Mouse (Mus musculus) left cerebral cortex, postnatal 36 days (tissue): ENCODE results near the gene Socs5. TPM values are rescaled to one million over a fixed set of nuclear protein-coding genes. Genes with fewer than 3 reads are reported as not detected.
A peak's percentile ranks its signal among the peaks of the same experiment; 100 is the strongest.

ENCODE experiments used
- DNase-seq, 2 experiments: peaks; one replicate each; pipeline ENCODE4 v3.0.0; 2021 to 2022; ENCODE audit warnings: low spot score in 2 of 2, mixed read lengths in 1 of 2
- intact Hi-C: fragments of 180-260 bp; cut with DNase I; formaldehyde crosslinking; loops from one replicate; pipeline ENCODE4 v1.15.1; 2025
- total RNA-seq, 2 experiments: library from RNA; stranded (reverse); gene quantifications; 2 replicates each; pipeline ENCODE4 v1.2.3; 2021

Socs5 gene
- total RNA-seq, 2 experiments from 2014 or later: 112 to 120 TPM

- intact Hi-C loops: no loop called here
Measured at GRCm38 (mm10) chr17:87155664-87156063, 48.2 kb downstream of the Socs5 start.

DNA sequence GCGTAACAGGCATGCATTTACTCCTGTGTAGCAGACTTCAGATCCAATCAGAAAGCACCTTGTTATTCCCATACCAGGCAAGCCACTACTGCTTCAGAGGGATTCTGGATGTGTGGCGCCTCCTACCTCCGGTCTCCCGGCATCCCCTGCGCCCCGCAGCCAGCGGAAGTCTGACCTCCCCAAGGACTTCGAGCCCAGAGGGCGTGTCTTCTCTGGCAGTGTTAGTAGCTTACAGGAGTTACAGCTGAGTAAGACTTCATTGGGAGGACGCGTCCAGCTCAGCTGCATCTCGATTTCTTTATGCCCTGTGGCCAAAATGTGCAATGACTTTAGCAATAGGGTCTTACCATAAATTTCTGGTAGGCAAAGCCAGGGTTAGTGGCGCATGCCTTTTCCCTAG, 50.3 kb downstream of the Socs5 start:
- intact Hi-C loops: no loop called here
- DNase-seq: no peak

More at GRCm38 (mm10) chr17:87155664-87156063, 48.2 kb downstream of the Socs5 start:
- no peak for DNase-seq

GRCm38 (mm10) chr17:87158597-87158996, 51.1 kb downstream of the Socs5 start:
- no peak for DNase-seq
- intact Hi-C loops: no loop called here

DNA sequence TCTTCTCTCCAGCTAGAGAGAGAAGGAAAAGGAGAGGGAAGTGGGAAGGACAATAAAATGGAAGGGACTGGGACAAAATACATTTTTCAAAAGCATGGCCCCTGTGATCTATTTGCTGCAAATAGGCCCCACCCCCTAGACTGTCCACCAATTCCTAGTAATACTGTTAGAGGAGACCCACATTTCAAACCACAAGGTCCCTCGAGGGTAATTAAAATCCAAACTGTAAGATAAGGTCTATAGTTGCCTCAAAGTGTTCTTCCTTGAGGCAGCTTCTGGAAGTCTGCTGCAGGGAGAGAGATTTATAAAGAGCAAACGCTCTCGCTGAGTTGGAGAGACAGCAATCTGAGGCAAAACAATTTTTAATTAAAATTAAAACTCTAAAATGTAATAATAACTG, 52.8 kb downstream of the Socs5 start:
- DNase-seq: no peak
- intact Hi-C loops: no loop called here

- intact Hi-C loops: no loop called here
- DNase-seq: no peak
Measured at GRCm38 (mm10) chr17:87164312-87164922, 56.9 kb downstream of the Socs5 start.

GRCm38 (mm10) chr17:87167407-87167806, 59.9 kb downstream of the Socs5 start:
- DNase-seq: peak in 1 of 2 experiments; percentile 21
- intact Hi-C loops: no loop called here

GRCm38 (mm10) chr17:87169076-87169475, 61.6 kb downstream of the Socs5 start:
- DNase-seq: peak; percentile 13 to 40
- intact Hi-C loops: no loop called here

DNA sequence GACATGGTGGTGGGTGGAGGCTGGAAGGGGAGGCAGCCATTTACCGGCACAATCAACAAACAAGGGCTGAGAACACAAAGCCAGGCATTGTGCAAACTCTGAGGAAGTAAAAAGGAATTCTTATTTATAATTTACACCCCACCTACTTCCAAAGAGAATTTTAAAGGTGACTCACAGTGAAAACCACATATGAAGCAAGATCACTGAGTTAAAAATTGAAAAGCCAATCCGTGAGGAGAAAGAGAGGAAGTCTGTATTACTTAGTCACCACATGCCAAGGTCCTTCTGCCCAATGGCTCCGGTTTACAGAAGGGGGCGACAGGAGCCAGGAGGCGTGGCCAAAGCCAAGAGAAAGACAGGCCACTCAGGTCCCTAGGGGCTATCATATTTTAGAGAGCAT, 62.9 kb downstream of the Socs5 start:
- DNase-seq: no peak
- intact Hi-C loops: loop anchor here (5.0 kb wide), 1 partner anchor 62 kb away; no protein-coding TSS in a partner anchor

DNA sequence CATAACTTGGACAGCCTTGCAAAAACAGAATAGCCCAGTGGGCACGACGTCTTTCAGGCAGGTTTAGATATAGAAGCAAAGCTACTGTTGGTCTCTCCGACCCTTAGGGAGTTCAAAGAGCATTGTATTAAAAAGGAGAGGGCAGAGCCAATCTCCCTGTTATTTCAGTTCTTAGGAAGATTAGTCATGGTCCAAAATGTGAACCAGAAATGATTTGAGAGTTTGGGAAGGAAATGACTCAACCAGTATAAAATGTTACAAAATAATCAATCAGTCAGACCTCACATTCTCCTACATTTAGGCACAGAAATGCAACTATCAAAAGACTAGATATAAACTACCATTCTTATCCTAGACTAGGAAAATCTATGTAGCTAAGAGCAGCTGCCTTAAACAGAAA, 64.6 kb downstream of the Socs5 start:
- DNase-seq: no peak
- intact Hi-C loops: loop anchor here (5.0 kb wide), 1 partner anchor 60 kb away; no protein-coding TSS in a partner anchor

- no peak for DNase-seq
- intact Hi-C loops: loop anchor here (5.0 kb wide), 1 partner anchor 58 kb away; no protein-coding TSS in a partner anchor
Measured at GRCm38 (mm10) chr17:87173966-87174365, 66.5 kb downstream of the Socs5 start.

- DNase-seq: no peak
- intact Hi-C loops: loop anchor here (5.0 kb wide), 1 partner anchor 58 kb away; no protein-coding TSS in a partner anchor
Measured at GRCm38 (mm10) chr17:87174651-87175331, 67.3 kb downstream of the Socs5 start.

- intact Hi-C loops: no loop called here
Measured at GRCm38 (mm10) chr17:87176066-87177012, 68.9 kb downstream of the Socs5 start.

DNA sequence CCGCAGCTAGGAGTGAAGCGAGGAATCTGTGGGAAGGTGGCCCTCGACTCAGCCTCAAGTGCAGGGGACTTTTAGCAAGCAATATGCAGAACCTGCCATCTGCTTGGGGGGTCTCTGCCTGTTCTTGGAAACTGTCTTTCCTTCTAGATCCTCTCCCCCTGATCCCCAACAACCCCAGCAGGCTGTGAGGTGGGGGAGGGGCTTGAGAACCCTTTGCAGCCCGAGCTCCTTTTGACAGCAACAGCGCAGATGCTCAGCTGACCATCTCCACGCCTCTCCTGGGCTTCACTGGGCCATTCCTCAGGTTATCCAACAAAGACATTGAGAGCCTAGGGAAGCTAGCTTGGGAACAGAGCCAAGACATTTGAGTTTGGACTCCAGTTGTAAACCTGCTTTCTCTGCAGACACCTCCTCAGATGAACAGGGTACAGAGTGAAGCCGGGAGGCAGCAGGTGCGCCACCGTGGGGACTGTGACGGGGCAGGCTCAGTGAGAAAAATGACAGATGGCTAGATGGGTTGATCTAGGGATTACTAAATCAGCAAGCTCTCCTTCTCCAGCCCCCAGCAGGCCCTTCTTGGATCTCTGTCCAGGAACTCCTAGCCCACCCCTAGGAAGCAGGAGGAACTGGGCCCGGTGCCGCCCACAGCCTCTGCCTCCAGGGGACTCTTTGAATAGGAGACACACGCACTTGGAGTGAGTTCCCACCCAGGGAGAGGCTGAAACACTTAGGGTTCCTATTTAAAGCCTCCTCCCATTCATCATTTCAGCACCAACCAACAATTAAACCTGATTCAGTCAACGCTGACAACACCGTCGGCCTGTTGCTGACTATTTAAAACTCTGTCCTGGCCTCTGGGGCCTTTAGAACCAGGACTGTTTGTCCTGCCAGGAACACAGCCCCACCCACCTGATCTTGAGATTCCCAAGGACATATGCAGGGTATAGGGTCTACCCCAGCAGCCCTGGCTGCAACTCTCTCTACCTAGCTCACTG, 71.4 kb downstream of the Socs5 start:
- DNase-seq: peak; percentile 46 to 71
- intact Hi-C loops: no loop called here

More at GRCm38 (mm10) chr17:87176066-87177012, 68.9 kb downstream of the Socs5 start:
- DNase-seq: no peak

DNA sequence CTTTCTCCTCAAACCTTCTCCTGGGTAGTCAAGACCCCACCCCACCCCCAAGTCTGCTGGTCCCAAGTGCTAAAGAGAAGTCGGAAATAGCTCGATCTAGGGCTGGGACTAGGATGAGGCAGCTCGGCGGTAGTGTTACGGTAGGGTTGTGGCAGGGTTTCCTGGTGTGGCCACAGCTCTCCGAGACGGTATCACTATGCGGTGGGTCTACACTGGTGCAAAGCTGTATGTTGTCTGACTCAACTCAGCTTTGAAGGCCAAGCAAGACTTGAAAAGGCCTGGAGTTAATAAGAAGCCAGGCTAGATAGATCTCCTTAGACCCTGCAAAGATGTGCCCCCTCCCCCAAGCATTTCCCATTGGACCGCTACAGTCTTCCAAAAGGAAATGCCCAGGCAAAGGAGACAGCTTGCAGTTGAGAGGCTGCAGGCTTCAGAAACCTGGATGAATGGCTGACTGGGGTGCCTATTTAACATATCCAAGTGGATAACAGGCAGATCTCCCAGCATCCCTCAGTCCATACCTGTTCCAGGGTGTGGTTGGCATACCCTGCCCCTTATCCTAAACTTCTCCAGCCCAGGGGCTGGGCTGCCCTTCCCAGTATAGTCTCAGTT, 72.6 kb downstream of the Socs5 start:
- DNase-seq: no peak
- intact Hi-C loops: no loop called here

DNA sequence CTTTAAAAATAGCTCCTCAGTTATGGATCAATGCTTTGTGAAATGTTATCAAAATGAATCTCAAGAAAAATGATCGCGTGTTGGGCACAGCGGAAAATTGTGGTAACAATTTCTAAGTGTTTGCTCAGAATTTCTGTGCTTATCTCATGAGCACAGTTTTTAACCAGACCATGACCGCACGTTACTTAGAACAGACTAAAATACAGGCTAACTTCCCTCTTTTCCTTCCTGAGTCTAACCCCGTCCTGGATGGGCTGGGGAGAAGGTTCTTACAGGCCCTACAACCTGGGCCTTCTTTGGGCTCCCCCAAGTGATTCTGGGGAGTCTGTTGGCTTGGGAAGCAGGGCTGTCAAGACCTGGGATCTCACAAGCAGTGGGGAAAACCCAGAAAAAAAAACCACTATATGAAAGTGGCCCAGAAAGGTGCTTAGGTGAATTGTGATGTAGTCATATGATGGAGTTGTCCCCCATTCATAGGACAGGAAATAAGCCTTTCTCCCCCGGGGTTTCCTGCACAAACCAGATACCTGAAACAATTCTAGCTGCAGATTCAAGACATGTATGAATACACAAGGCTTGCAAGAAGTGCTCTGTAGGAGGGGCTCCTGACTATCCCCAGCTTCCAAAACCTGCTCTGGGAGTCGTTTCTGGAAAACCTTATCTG, 74.3 kb downstream of the Socs5 start:
- no peak for DNase-seq
- intact Hi-C loops: no loop called here

DNA sequence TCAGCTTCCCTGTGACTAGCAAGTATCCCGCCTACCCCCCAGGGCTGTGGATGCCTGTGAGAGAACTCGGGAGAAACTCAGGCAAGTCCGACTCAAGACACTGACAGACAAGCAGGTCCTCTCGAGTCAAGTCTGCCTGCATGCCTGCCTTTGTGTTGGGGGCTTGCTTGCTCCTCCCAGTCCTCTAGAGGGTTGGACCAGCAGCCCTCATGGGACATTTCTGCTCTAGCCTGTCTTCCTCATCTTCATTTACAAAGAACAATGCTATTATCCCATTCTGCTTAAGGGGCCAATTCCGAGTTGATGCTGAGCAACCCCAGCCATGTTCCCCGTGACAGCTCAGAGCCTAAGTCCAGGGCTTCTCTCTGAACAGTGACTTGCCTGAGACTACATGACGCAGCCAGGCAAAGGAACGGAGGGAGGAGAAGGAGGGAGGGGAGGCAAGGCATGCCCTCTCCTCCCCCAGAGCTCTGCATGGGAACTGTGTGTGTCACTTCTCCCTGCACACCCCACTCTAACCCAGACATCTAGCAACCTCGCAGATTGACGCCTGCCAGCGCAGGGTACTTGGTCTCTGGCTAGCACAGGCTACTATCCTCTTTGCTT, 78.1 kb downstream of the Socs5 start:
- no peak for DNase-seq
- intact Hi-C loops: no loop called here

- intact Hi-C loops: no loop called here
- DNase-seq: no peak
Measured at GRCm38 (mm10) chr17:87187005-87187404, 79.5 kb downstream of the Socs5 start.
